Mouse (Mus musculus): ENCODE results near the gene Pcx. TPM values are rescaled to one million over a fixed set of nuclear protein-coding genes. Genes with fewer than 3 reads are reported as not detected.
A peak's percentile ranks its signal among the peaks of the same experiment; 100 is the strongest.

Pcx gene
- polyA plus RNA-seq, 1 experiment from 2014 or later = 16.6 TPM

GRCm38 (mm10) chr19:4616546-4616945 is 106.3 kb downstream of the Pcx start:
- H3K4me1 ChIP-seq (ENCODE audit: control insufficient read depth, insufficient read depth, low read length) = peaks cover 26% of the 10 kb centered on the region
- no peaks in the 10 kb centered on the region for H3K9me3 ChIP-seq (ENCODE audit: control insufficient read depth, low read length)
- peak overlapping the region; percentile 82 for H3K4me2 ChIP-seq (ENCODE audit: low read depth, low read length)
- no peak for ATAC-seq
- H3K27ac ChIP-seq (ENCODE audit: low read length) = peak overlapping the region; percentile 88
- H3K4me3 ChIP-seq (ENCODE audit: low read length) = peak overlapping the region; percentile 94; the same call in 1 of the 2 replicates
- no peaks in the 10 kb centered on the region for H3K27me3 ChIP-seq (replicated peaks; ENCODE audit: control insufficient read depth, insufficient read depth, low read length)
- peaks cover 13% of the 10 kb centered on the region for H3K36me3 ChIP-seq (ENCODE audit: control insufficient read depth, insufficient read depth, low read length)
- 33% methylated on average over 4 of the region's 4 CpGs for WGBS
- H3K9ac ChIP-seq (ENCODE audit: low read depth, low read length) = no peak overlapping the region

DNA sequence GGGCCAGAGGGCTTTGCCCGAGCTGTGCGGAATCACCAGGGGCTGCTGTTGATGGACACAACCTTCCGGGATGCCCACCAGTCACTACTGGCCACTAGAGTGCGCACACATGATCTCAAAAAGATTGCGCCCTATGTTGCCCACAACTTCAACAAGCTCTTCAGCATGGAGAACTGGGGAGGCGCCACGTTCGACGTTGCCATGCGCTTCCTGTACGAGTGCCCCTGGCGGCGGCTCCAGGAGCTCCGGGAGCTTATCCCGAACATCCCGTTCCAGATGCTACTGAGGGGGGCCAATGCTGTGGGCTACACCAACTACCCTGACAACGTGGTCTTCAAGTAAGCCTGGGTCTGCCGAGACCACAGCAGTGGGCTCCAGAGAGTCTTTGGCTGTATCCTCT is 107.9 kb downstream of the Pcx start:
- no peak overlapping the region for H3K27ac ChIP-seq (ENCODE audit: low read length)
- peaks cover 8% of the 10 kb centered on the region for H3K36me3 ChIP-seq (ENCODE audit: control insufficient read depth, insufficient read depth, low read length)
- no peak overlapping the region for H3K4me3 ChIP-seq (ENCODE audit: low read length)
- no peak overlapping the region for H3K9ac ChIP-seq (ENCODE audit: low read depth, low read length)
- peaks cover 17% of the 10 kb centered on the region for H3K4me1 ChIP-seq (ENCODE audit: control insufficient read depth, insufficient read depth, low read length)
- WGBS = 37% methylated on average over 18 of the region's 18 CpGs
- H3K9me3 ChIP-seq (ENCODE audit: control insufficient read depth, low read length) = no peaks in the 10 kb centered on the region
- H3K4me2 ChIP-seq (ENCODE audit: low read depth, low read length) = no peak overlapping the region
- H3K27me3 ChIP-seq (replicated peaks; ENCODE audit: control insufficient read depth, insufficient read depth, low read length) = no peaks in the 10 kb centered on the region
- ATAC-seq = no peak

DNA sequence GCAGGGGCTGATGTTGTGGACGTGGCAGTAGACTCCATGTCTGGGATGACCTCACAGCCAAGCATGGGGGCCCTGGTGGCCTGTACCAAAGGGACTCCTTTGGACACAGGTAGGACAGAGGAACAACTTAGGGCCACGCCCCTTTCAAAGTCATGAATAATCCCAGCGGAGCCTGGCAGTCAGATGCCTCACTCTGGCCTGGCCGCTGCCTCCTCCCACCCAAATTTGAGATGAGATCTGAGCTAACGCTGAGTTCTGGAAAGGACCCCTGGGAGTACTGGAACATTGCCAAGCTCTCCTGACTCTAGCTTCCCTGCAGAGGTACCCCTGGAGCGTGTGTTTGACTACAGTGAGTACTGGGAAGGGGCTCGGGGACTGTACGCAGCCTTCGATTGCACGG is 109.2 kb downstream of the Pcx start:
- 82% methylated on average over 10 of the region's 10 CpGs for WGBS
- no peak overlapping the region for H3K4me2 ChIP-seq (ENCODE audit: low read depth, low read length)
- H3K27me3 ChIP-seq (replicated peaks; ENCODE audit: control insufficient read depth, insufficient read depth, low read length) = no peaks in the 10 kb centered on the region
- H3K4me1 ChIP-seq (ENCODE audit: control insufficient read depth, insufficient read depth, low read length) = peaks cover 9% of the 10 kb centered on the region
- H3K9me3 ChIP-seq (ENCODE audit: control insufficient read depth, low read length) = no peaks in the 10 kb centered on the region
- no peak for ATAC-seq
- H3K36me3 ChIP-seq (ENCODE audit: control insufficient read depth, insufficient read depth, low read length) = peaks cover 5% of the 10 kb centered on the region; the same call in 1 of the 2 replicates
- no peak overlapping the region for H3K27ac ChIP-seq (ENCODE audit: low read length)
- H3K4me3 ChIP-seq (ENCODE audit: low read length) = no peak overlapping the region
- no peak overlapping the region for H3K9ac ChIP-seq (ENCODE audit: low read depth, low read length)

DNA sequence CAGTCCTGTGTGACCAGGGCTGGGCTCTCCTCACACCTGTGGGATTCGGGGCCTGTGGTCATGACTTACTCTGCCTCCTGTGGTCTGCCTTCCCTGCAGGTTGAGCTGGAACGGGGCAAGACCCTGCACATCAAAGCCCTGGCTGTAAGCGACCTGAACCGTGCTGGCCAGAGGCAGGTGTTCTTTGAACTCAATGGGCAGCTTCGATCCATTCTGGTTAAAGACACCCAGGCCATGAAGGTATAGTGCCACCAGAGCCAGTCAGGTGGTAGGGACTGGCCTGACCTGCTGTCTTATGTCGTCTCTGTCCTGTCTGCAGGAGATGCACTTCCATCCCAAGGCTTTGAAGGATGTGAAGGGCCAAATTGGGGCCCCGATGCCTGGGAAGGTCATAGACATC is 110.4 kb downstream of the Pcx start:
- WGBS = 86% methylated on average over 7 of the region's 7 CpGs

DNA sequence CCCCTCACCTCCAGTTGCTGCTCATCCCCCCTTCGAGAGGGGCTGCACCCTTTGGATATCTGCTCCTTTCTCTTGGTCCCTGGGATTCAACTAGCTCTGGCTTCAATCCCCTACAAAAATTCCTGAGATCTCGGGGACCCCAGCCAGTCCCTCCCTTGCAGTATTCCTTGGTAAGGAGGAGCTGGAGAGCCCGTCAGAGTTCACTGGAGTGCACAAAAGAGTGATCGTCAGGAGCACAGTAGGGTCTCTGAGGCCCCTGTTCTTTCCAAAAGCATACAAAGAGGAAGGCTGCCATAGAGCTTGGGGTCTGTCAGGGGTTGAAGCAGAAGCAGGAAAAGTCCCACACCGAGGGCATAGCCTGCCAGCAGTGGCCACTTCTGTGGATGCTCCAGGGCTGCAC is 112.5 kb downstream of the Pcx start:
- H3K27me3 ChIP-seq (replicated peaks; ENCODE audit: control insufficient read depth, insufficient read depth, low read length) = no peaks in the 10 kb centered on the region
- H3K27ac ChIP-seq (ENCODE audit: low read length) = no peak overlapping the region
- H3K4me2 ChIP-seq (ENCODE audit: low read depth, low read length) = no peak overlapping the region
- H3K36me3 ChIP-seq (ENCODE audit: control insufficient read depth, insufficient read depth, low read length) = peaks cover 5% of the 10 kb centered on the region; the same call in 1 of the 2 replicates
- no peak for ATAC-seq
- 84% methylated on average over 5 of the region's 5 CpGs for WGBS
- H3K4me3 ChIP-seq (ENCODE audit: low read length) = no peak overlapping the region
- no peaks in the 10 kb centered on the region for H3K9me3 ChIP-seq (ENCODE audit: control insufficient read depth, low read length)
- H3K4me1 ChIP-seq (ENCODE audit: control insufficient read depth, insufficient read depth, low read length) = peaks cover 12% of the 10 kb centered on the region
- H3K9ac ChIP-seq (ENCODE audit: low read depth, low read length) = no peak overlapping the region

More for the DNA sequence above, 110.4 kb downstream of the Pcx start:
- H3K4me3 ChIP-seq (ENCODE audit: low read length) = no peak overlapping the region
- H3K36me3 ChIP-seq (ENCODE audit: control insufficient read depth, insufficient read depth, low read length) = peaks cover 5% of the 10 kb centered on the region; the same call in 1 of the 2 replicates
- no peak overlapping the region for H3K27ac ChIP-seq (ENCODE audit: low read length)
- ATAC-seq = no peak
- H3K4me2 ChIP-seq (ENCODE audit: low read depth, low read length) = no peak overlapping the region
- no peaks in the 10 kb centered on the region for H3K27me3 ChIP-seq (replicated peaks; ENCODE audit: control insufficient read depth, insufficient read depth, low read length)
- H3K9ac ChIP-seq (ENCODE audit: low read depth, low read length) = no peak overlapping the region
- no peaks in the 10 kb centered on the region for H3K9me3 ChIP-seq (ENCODE audit: control insufficient read depth, low read length)
- H3K4me1 ChIP-seq (ENCODE audit: control insufficient read depth, insufficient read depth, low read length) = peaks cover 12% of the 10 kb centered on the region

DNA sequence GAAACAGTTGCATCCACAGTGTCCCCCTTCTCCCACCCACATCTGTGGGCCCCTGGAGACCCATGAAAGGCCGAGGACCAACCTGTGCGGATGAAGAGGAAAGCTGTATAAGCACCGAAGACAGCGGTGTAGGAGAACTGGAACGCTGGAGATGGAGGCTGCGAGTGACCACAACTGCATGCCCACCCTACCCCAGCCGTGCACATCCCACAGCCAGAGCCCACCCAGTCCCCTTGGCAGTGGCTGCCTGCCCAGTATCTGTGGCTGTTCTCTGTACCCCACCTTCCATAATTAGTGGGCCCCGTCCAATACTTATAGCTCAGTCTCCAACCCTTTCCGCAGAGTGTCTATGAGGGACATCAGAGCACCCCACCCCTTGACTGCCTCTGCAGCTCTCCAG is 113.1 kb downstream of the Pcx start:
- 94% methylated on average over 9 of the region's 9 CpGs for WGBS
- Histone ChIP-seq H3K36me3 (ENCODE audit: control insufficient read depth, insufficient read depth, low read length) (peaks cover 5% of the 10 kb centered on the region; the same call in 1 of the 2 replicates), H3K27ac (ENCODE audit: low read length) (no peak overlapping the region), H3K4me2 (ENCODE audit: low read depth, low read length) (no peak overlapping the region), H3K4me3 (ENCODE audit: low read length) (no peak overlapping the region), H3K27me3 (replicated peaks; ENCODE audit: control insufficient read depth, insufficient read depth, low read length) (no peaks in the 10 kb centered on the region), H3K4me1 (ENCODE audit: control insufficient read depth, insufficient read depth, low read length) (peaks cover 12% of the 10 kb centered on the region), H3K9ac (ENCODE audit: low read depth, low read length) (no peak overlapping the region), H3K9me3 (ENCODE audit: control insufficient read depth, low read length) (no peaks in the 10 kb centered on the region)
- ATAC-seq = no peak

GRCm38 (mm10) chr19:4624006-4624405 is 113.7 kb downstream of the Pcx start:
- H3K27me3 ChIP-seq (replicated peaks; ENCODE audit: control insufficient read depth, insufficient read depth, low read length) = no peaks in the 10 kb centered on the region
- H3K4me2 ChIP-seq (ENCODE audit: low read depth, low read length) = no peak overlapping the region
- peaks cover 5% of the 10 kb centered on the region; the same call in 1 of the 2 replicates for H3K36me3 ChIP-seq (ENCODE audit: control insufficient read depth, insufficient read depth, low read length)
- WGBS = 90% methylated on average over 12 of the region's 12 CpGs
- no peak for ATAC-seq
- H3K27ac ChIP-seq (ENCODE audit: low read length) = no peak overlapping the region
- peak overlapping the region; percentile 95; the same call in 1 of the 2 replicates for H3K9ac ChIP-seq (ENCODE audit: low read depth, low read length)
- H3K4me3 ChIP-seq (ENCODE audit: low read length) = no peak overlapping the region
- H3K4me1 ChIP-seq (ENCODE audit: control insufficient read depth, insufficient read depth, low read length) = peaks cover 12% of the 10 kb centered on the region
- no peaks in the 10 kb centered on the region for H3K9me3 ChIP-seq (ENCODE audit: control insufficient read depth, low read length)

GRCm38 (mm10) chr19:4624406-4625178 is 114.3 kb downstream of the Pcx start:
- H3K9ac ChIP-seq (ENCODE audit: low read depth, low read length) = peak overlapping the region; percentile 95
- peaks cover 12% of the 10 kb centered on the region for H3K4me1 ChIP-seq (ENCODE audit: control insufficient read depth, insufficient read depth, low read length)
- H3K27me3 ChIP-seq (replicated peaks; ENCODE audit: control insufficient read depth, insufficient read depth, low read length) = no peaks in the 10 kb centered on the region
- 26% methylated on average over 4 of the region's 4 CpGs for WGBS
- no peaks in the 10 kb centered on the region for H3K9me3 ChIP-seq (ENCODE audit: control insufficient read depth, low read length)
- H3K4me3 ChIP-seq (ENCODE audit: low read length) = peak overlapping the region; percentile 87
- peak overlapping the region; percentile 86; the same call in 1 of the 2 replicates for H3K27ac ChIP-seq (ENCODE audit: low read length)
- ATAC-seq = no peak
- H3K36me3 ChIP-seq (ENCODE audit: control insufficient read depth, insufficient read depth, low read length) = peaks cover 5% of the 10 kb centered on the region; the same call in 1 of the 2 replicates
- H3K4me2 ChIP-seq (ENCODE audit: low read depth, low read length) = peak overlapping the region; percentile 73

DNA sequence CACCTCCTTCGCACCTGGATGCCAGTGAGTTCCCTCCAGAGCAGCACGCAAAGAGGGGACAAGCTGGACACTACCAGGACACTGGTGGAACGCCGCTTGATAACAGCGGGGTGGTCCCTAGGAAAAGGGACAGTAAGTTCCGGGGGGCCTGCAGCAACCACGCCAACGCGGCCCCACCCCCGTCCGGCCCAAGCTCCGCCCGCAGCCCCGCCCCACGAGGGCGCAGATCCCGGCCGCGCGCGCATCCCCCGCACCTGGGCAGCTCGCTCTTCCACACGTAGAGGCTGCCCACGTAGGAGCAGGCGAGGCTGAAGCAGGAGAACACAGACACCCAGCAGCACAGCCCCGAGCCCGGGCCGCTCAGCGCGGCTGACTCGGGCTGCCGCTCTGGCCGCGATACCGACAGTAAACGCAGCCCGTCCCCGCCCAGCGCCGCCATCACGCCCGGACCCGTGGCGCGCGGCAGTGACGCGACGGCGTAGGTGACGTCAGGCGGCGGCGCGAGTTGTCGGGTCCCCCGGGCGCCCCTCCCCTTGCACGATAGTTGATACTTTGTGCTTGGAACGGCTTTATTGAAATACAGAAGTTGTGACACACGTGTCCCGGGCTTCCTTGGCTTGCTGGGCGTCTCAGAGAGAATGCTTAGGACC is 115.0 kb downstream of the Pcx start, which contains the start of gene Rce1:
Gene Rce1, minus strand, starts transcription at position 463 of the 650 bp plus-strand sequence.
- WGBS = under 1% methylated on average over 64 of the region's 64 CpGs
- Histone ChIP-seq H3K36me3 (ENCODE audit: control insufficient read depth, insufficient read depth, low read length) (peaks cover 5% of the 10 kb centered on the region; the same call in 1 of the 2 replicates), H3K4me2 (ENCODE audit: low read depth, low read length) (peak within 1 kb of the TSS; percentile 73), H3K9me3 (ENCODE audit: control insufficient read depth, low read length) (no peaks in the 10 kb centered on the region), H3K4me3 (ENCODE audit: low read length) (peak within 1 kb of the TSS; percentile 87), H3K4me1 (ENCODE audit: control insufficient read depth, insufficient read depth, low read length) (peaks cover 12% of the 10 kb centered on the region), H3K27ac (ENCODE audit: low read length) (peak within 1 kb of the TSS; percentile 88), H3K9ac (ENCODE audit: low read depth, low read length) (peak within 1 kb of the TSS; percentile 95), H3K27me3 (replicated peaks; ENCODE audit: control insufficient read depth, insufficient read depth, low read length) (no peaks in the 10 kb centered on the region)
- ATAC-seq = peak; percentile 92
